Mouse (Mus musculus): ENCODE measurements around the gene Zfp609. TPM values are rescaled to one million over a fixed set of nuclear protein-coding genes. Genes with fewer than 3 reads are reported as not detected.
"Not testable (repeated sequence)": the region's sequence is repeated elsewhere in the genome, so short reads cannot be mapped to it uniquely, and the experiment has no call there.

The Zfp609 gene
- total RNA-seq, 1 experiment from 2014 or later, result 5.8 TPM

GRCm38 (mm10) chr9:65786885-65787787, 40.2 kb downstream of the Zfp609 start:
- ATAC-seq (replicated peaks in 1 of 2; ENCODE audit: insufficient read depth in 1 of 2, low FRiP score in 2 of 2, low TSS enrichment in 1 of 2, low read depth in 1 of 2, poor library complexity in 2 of 2, severe bottlenecking in 2 of 2), result peak; percentile 85 to 90

- no peak for ATAC-seq (replicated peaks in 1 of 2; ENCODE audit: insufficient read depth in 1 of 2, low FRiP score in 2 of 2, low TSS enrichment in 1 of 2, low read depth in 1 of 2, poor library complexity in 2 of 2, severe bottlenecking in 2 of 2)
Measured at GRCm38 (mm10) chr9:65785772-65786368, 41.5 kb downstream of the Zfp609 start.

GRCm38 (mm10) chr9:65779619-65780018, 47.7 kb downstream of the Zfp609 start:
- not testable (repeated sequence) for ATAC-seq (replicated peaks in 1 of 2; ENCODE audit: insufficient read depth in 1 of 2, low FRiP score in 2 of 2, low TSS enrichment in 1 of 2, low read depth in 1 of 2, poor library complexity in 2 of 2, severe bottlenecking in 2 of 2)

GRCm38 (mm10) chr9:65776874-65777432, 50.4 kb downstream of the Zfp609 start:
- no peak for ATAC-seq (replicated peaks in 1 of 2; ENCODE audit: insufficient read depth in 1 of 2, low FRiP score in 2 of 2, low TSS enrichment in 1 of 2, low read depth in 1 of 2, poor library complexity in 2 of 2, severe bottlenecking in 2 of 2)

GRCm38 (mm10) chr9:65776137-65776872, 51.1 kb downstream of the Zfp609 start:
- ATAC-seq (replicated peaks in 1 of 2; ENCODE audit: insufficient read depth in 1 of 2, low FRiP score in 2 of 2, low TSS enrichment in 1 of 2, low read depth in 1 of 2, poor library complexity in 2 of 2, severe bottlenecking in 2 of 2), result no peak

- no peak for ATAC-seq (replicated peaks in 1 of 2; ENCODE audit: insufficient read depth in 1 of 2, low FRiP score in 2 of 2, low TSS enrichment in 1 of 2, low read depth in 1 of 2, poor library complexity in 2 of 2, severe bottlenecking in 2 of 2)
Measured at GRCm38 (mm10) chr9:65773783-65774182, 53.6 kb downstream of the Zfp609 start.

- no peak for ATAC-seq (replicated peaks in 1 of 2; ENCODE audit: insufficient read depth in 1 of 2, low FRiP score in 2 of 2, low TSS enrichment in 1 of 2, low read depth in 1 of 2, poor library complexity in 2 of 2, severe bottlenecking in 2 of 2)
Measured at GRCm38 (mm10) chr9:65771011-65771664, 56.2 kb downstream of the Zfp609 start.

GRCm38 (mm10) chr9:65762728-65763127, 64.6 kb downstream of the Zfp609 start:
- ATAC-seq (replicated peaks in 1 of 2; ENCODE audit: insufficient read depth in 1 of 2, low FRiP score in 2 of 2, low TSS enrichment in 1 of 2, low read depth in 1 of 2, poor library complexity in 2 of 2, severe bottlenecking in 2 of 2), result no peak

GRCm38 (mm10) chr9:65759992-65760391, 67.4 kb downstream of the Zfp609 start:
- no peak for ATAC-seq (replicated peaks in 1 of 2; ENCODE audit: insufficient read depth in 1 of 2, low FRiP score in 2 of 2, low TSS enrichment in 1 of 2, low read depth in 1 of 2, poor library complexity in 2 of 2, severe bottlenecking in 2 of 2)

GRCm38 (mm10) chr9:65759256-65759655, 68.1 kb downstream of the Zfp609 start:
- no peak for ATAC-seq (replicated peaks in 1 of 2; ENCODE audit: insufficient read depth in 1 of 2, low FRiP score in 2 of 2, low TSS enrichment in 1 of 2, low read depth in 1 of 2, poor library complexity in 2 of 2, severe bottlenecking in 2 of 2)

GRCm38 (mm10) chr9:65757826-65758225, 69.5 kb downstream of the Zfp609 start:
- ATAC-seq (replicated peaks in 1 of 2; ENCODE audit: insufficient read depth in 1 of 2, low FRiP score in 2 of 2, low TSS enrichment in 1 of 2, low read depth in 1 of 2, poor library complexity in 2 of 2, severe bottlenecking in 2 of 2), result no peak

GRCm38 (mm10) chr9:65755673-65756375, 71.5 kb downstream of the Zfp609 start:
- ATAC-seq (replicated peaks in 1 of 2; ENCODE audit: insufficient read depth in 1 of 2, low FRiP score in 2 of 2, low TSS enrichment in 1 of 2, low read depth in 1 of 2, poor library complexity in 2 of 2, severe bottlenecking in 2 of 2), result no peak

GRCm38 (mm10) chr9:65755164-65755563, 72.2 kb downstream of the Zfp609 start:
- ATAC-seq (replicated peaks in 1 of 2; ENCODE audit: insufficient read depth in 1 of 2, low FRiP score in 2 of 2, low TSS enrichment in 1 of 2, low read depth in 1 of 2, poor library complexity in 2 of 2, severe bottlenecking in 2 of 2), result no peak

- ATAC-seq (replicated peaks in 1 of 2; ENCODE audit: insufficient read depth in 1 of 2, low FRiP score in 2 of 2, low TSS enrichment in 1 of 2, low read depth in 1 of 2, poor library complexity in 2 of 2, severe bottlenecking in 2 of 2), result 0 out of 4 replicates have a peak, but pooled peaks of 1 of the 2 experiments have one; percentile 25
Measured at GRCm38 (mm10) chr9:65752632-65753031, 74.7 kb downstream of the Zfp609 start.

GRCm38 (mm10) chr9:65751906-65752305, 75.5 kb downstream of the Zfp609 start:
- ATAC-seq (replicated peaks in 1 of 2; ENCODE audit: insufficient read depth in 1 of 2, low FRiP score in 2 of 2, low TSS enrichment in 1 of 2, low read depth in 1 of 2, poor library complexity in 2 of 2, severe bottlenecking in 2 of 2), result no peak

- no peak for ATAC-seq (replicated peaks in 1 of 2; ENCODE audit: insufficient read depth in 1 of 2, low FRiP score in 2 of 2, low TSS enrichment in 1 of 2, low read depth in 1 of 2, poor library complexity in 2 of 2, severe bottlenecking in 2 of 2)
Measured at GRCm38 (mm10) chr9:65748102-65748501, 79.3 kb downstream of the Zfp609 start.

GRCm38 (mm10) chr9:65746479-65746878, 80.9 kb downstream of the Zfp609 start:
- ATAC-seq (replicated peaks in 1 of 2; ENCODE audit: insufficient read depth in 1 of 2, low FRiP score in 2 of 2, low TSS enrichment in 1 of 2, low read depth in 1 of 2, poor library complexity in 2 of 2, severe bottlenecking in 2 of 2), result no peak

All from hematopoietic stem cell, adult 5-6 weeks (primary cell).